Mouse (Mus musculus) liver, embryonic 13.5 days (tissue): ENCODE data around the gene Nlrc5. TPM values are rescaled to one million over a fixed set of nuclear protein-coding genes. Genes with fewer than 3 reads are reported as not detected.

ENCODE experiments used
- ATAC-seq: fragments of 200-750 bp; cut with Nextera tagmentation; 2 replicates; pipeline ENCODE4 v1.8.0; 2017; ENCODE audit warnings: low read depth, mild to moderate bottlenecking, moderate number of reproducible peaks, moderate library complexity
- DNase-seq: peaks from one replicate; pipeline ENCODE4 v3.0.0; 2022
- H3K27ac ChIP-seq: fragments of 300-500 bp; sonication (generic); 2 replicates; pipeline ENCODE4 v1.5.1; 2015; ENCODE audit warnings: moderate library complexity, mild to moderate bottlenecking, inconsistent platforms
- H3K27me3 ChIP-seq: fragments of 300-500 bp; sonication (generic); 2 replicates; pipeline ENCODE4 v1.6.1; 2015; ENCODE audit warnings: mild to moderate bottlenecking, inconsistent platforms
- H3K36me3 ChIP-seq: fragments of 300-500 bp; sonication (generic); 2 replicates; pipeline ENCODE4 v1.6.1; 2015; ENCODE audit warnings: mild to moderate bottlenecking, inconsistent platforms
- H3K4me1 ChIP-seq: fragments of 300-500 bp; sonication (generic); replicated peaks from 2 replicates; pipeline ENCODE4 v1.6.1; 2015; ENCODE audit warnings: inconsistent platforms
- H3K4me2 ChIP-seq: fragments of 300-500 bp; sonication (generic); 2 replicates; pipeline ENCODE4 v1.6.1; 2015; ENCODE audit warnings: inconsistent platforms, mild to moderate bottlenecking, moderate library complexity
- H3K4me3 ChIP-seq: fragments of 300-500 bp; sonication (generic); replicated peaks from 2 replicates; pipeline ENCODE4 v1.5.1; 2015; ENCODE audit warnings: mild to moderate bottlenecking, inconsistent platforms
- H3K9ac ChIP-seq: fragments of 300-500 bp; sonication (generic); 2 replicates; pipeline ENCODE4 v1.6.1; 2015; ENCODE audit warnings: mild to moderate bottlenecking, inconsistent platforms
- H3K9me3 ChIP-seq: fragments of 300-500 bp; sonication (generic); replicated peaks from 2 replicates; pipeline ENCODE4 v1.6.1; 2016; ENCODE audit warnings: inconsistent platforms
- WGBS: fragments of 180-500 bp; shearing (Covaris S2); methylation state at CpG from one replicate; pipeline ENCODE4 v1.1.7; 2015; ENCODE audit not compliant: insufficient replicate concordance; 5-methylcytosine and 5-hydroxymethylcytosine counted together
- polyA plus RNA-seq: library from polyadenylated mRNA; unstranded; fragments of >200 nt; fragmentation: Nextera tagmentation; extraction: Ambion mirVana; gene quantifications from 2 replicates; pipeline ENCODE4 v1.2.1, GENCODE M21; 2015

Gene Nlrc5
- polyA plus RNA-seq, 1 experiment from 2014 or later: 0.06 TPM

DNA sequence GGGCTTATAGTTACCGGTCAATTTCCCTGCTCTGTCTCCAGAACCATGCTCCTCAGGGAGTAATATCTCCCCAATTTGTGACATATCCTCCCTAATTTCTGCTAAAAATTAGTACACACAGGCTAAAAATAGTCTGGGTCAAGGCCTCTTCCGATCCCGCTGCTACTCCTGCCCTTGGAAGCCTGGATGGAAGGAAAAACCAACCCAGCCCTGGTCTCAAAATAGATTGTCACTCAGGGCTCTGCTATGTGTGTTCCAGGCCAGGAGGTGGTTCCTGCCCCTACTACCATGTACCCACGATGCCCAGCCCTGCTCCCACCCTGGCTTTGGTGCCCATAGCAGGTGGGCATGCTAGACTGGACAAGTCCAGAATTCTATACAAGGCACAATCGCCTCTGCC lies 115.8 kb downstream of the Nlrc5 start:
- Histone ChIP-seq H3K27me3 (no peaks in the 10 kb centered on the region), H3K4me3 (no peak overlapping the region), H3K9ac (no peak overlapping the region), H3K4me2 (no peak overlapping the region), H3K36me3 (no peaks in the 10 kb centered on the region), H3K4me1 (no peaks in the 10 kb centered on the region), H3K27ac (no peak overlapping the region), H3K9me3 (no peaks in the 10 kb centered on the region)
- WGBS: 70% methylated on average over 5 of the region's 5 CpGs
- no peak for ATAC-seq
- no peak for DNase-seq

- H3K9me3 ChIP-seq: no peaks in the 10 kb centered on the region
- no peaks in the 10 kb centered on the region for H3K27me3 ChIP-seq
- WGBS: 54% methylated on average over 17 of the region's 17 CpGs
- H3K9ac ChIP-seq: no peak overlapping the region
- no peaks in the 10 kb centered on the region for H3K4me1 ChIP-seq
- no peak overlapping the region for H3K4me3 ChIP-seq
- no peak overlapping the region for H3K27ac ChIP-seq
- no peak overlapping the region for H3K4me2 ChIP-seq
- DNase-seq: no peak
- ATAC-seq: no peak
- H3K36me3 ChIP-seq: no peaks in the 10 kb centered on the region
These were observed 117.6 kb downstream of the Nlrc5 start for GRCm38 (mm10) chr8:94551471-94552422.

GRCm38 (mm10) chr8:94552696-94553095 lies 118.5 kb downstream of the Nlrc5 start:
- 50% methylated on average over 2 of the region's 2 CpGs for WGBS

GRCm38 (mm10) chr8:94557281-94557680 lies 123.1 kb downstream of the Nlrc5 start:
- Histone ChIP-seq H3K27ac (no peak overlapping the region), H3K4me2 (no peak overlapping the region), H3K9ac (no peak overlapping the region), H3K4me1 (no peaks in the 10 kb centered on the region), H3K9me3 (no peaks in the 10 kb centered on the region), H3K4me3 (no peak overlapping the region), H3K27me3 (no peaks in the 10 kb centered on the region), H3K36me3 (no peaks in the 10 kb centered on the region)
- WGBS: 78% methylated on average over 3 of the region's 3 CpGs
- no peak for ATAC-seq
- no peak for DNase-seq

More at GRCm38 (mm10) chr8:94552696-94553095, 118.5 kb downstream of the Nlrc5 start:
- no peak overlapping the region for H3K9ac ChIP-seq
- H3K4me2 ChIP-seq: no peak overlapping the region
- H3K36me3 ChIP-seq: no peaks in the 10 kb centered on the region
- no peaks in the 10 kb centered on the region for H3K27me3 ChIP-seq
- ATAC-seq (no peak), DNase-seq (no peak)
- no peaks in the 10 kb centered on the region for H3K4me1 ChIP-seq
- H3K4me3 ChIP-seq: no peak overlapping the region
- H3K27ac ChIP-seq: no peak overlapping the region
- no peaks in the 10 kb centered on the region for H3K9me3 ChIP-seq

DNA sequence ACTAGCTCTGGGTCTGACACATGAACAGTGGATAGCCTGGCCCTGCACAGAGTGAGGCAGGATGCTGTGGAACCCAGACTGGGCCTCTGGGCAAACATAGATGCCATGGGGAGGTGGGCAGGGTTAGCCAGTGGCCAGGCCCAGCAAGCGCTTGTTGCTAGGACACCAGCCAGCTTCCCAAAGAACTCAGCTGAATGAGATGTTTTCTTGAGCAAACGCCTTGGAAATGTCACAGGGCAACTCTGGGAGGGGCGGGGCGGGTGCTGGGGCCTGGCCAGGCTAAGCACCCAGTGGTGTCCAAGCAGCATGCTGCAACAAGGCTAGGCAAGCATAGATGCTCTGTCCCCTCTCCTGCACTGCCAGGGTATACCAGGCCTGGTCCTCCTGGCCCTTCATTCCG lies 127.1 kb downstream of the Nlrc5 start:
- no peak for DNase-seq
- H3K4me3 ChIP-seq: no peak overlapping the region
- H3K27me3 ChIP-seq: 0 out of 2 replicates have a peak, but pooled peaks cover 2% of the 10 kb centered on the region
- H3K9ac ChIP-seq: no peak overlapping the region
- H3K4me1 ChIP-seq: no peaks in the 10 kb centered on the region
- H3K27ac ChIP-seq: no peak overlapping the region
- no peaks in the 10 kb centered on the region for H3K36me3 ChIP-seq
- 55% methylated on average over 5 of the region's 5 CpGs for WGBS
- no peaks in the 10 kb centered on the region for H3K9me3 ChIP-seq
- H3K4me2 ChIP-seq: no peak overlapping the region
- ATAC-seq: no peak

- Histone ChIP-seq H3K4me2 (no peak overlapping the region), H3K27me3 (0 out of 2 replicates have a peak, but pooled peaks cover 2% of the 10 kb centered on the region), H3K9ac (no peak overlapping the region), H3K36me3 (no peaks in the 10 kb centered on the region), H3K4me1 (no peaks in the 10 kb centered on the region), H3K4me3 (no peak overlapping the region), H3K27ac (no peak overlapping the region), H3K9me3 (no peaks in the 10 kb centered on the region)
- ATAC-seq (no peak), DNase-seq (no peak)
These were observed 130.3 kb downstream of the Nlrc5 start for GRCm38 (mm10) chr8:94564421-94564820.

GRCm38 (mm10) chr8:94566033-94566432 lies 131.9 kb downstream of the Nlrc5 start:
- H3K36me3 ChIP-seq: no peaks in the 10 kb centered on the region
- no peak for ATAC-seq
- WGBS: 68% methylated on average over 6 of the region's 6 CpGs

GRCm38 (mm10) chr8:94566446-94567158 lies 132.4 kb downstream of the Nlrc5 start:
- Histone ChIP-seq H3K4me2 (no peak overlapping the region), H3K27me3 (0 out of 2 replicates have a peak, but pooled peaks cover 2% of the 10 kb centered on the region), H3K4me3 (no peak overlapping the region), H3K36me3 (no peaks in the 10 kb centered on the region), H3K9me3 (no peaks in the 10 kb centered on the region), H3K9ac (no peak overlapping the region), H3K27ac (no peak overlapping the region), H3K4me1 (no peaks in the 10 kb centered on the region)
- ATAC-seq (0 out of 2 replicates have a peak, but pooled peaks have one; percentile 34), DNase-seq (no peak)
- WGBS: 57% methylated on average over 15 of the region's 15 CpGs

More at GRCm38 (mm10) chr8:94566033-94566432, 131.9 kb downstream of the Nlrc5 start:
- H3K27ac ChIP-seq: peak overlapping the region; percentile 29; the same call in 1 of the 2 replicates
- H3K4me3 ChIP-seq: no peak overlapping the region
- 0 out of 2 replicates have a peak, but pooled peaks cover 2% of the 10 kb centered on the region for H3K27me3 ChIP-seq
- H3K4me1 ChIP-seq: no peaks in the 10 kb centered on the region
- DNase-seq: no peak
- H3K9me3 ChIP-seq: no peaks in the 10 kb centered on the region
- H3K4me2 ChIP-seq: no peak overlapping the region
- no peak overlapping the region for H3K9ac ChIP-seq

DNA sequence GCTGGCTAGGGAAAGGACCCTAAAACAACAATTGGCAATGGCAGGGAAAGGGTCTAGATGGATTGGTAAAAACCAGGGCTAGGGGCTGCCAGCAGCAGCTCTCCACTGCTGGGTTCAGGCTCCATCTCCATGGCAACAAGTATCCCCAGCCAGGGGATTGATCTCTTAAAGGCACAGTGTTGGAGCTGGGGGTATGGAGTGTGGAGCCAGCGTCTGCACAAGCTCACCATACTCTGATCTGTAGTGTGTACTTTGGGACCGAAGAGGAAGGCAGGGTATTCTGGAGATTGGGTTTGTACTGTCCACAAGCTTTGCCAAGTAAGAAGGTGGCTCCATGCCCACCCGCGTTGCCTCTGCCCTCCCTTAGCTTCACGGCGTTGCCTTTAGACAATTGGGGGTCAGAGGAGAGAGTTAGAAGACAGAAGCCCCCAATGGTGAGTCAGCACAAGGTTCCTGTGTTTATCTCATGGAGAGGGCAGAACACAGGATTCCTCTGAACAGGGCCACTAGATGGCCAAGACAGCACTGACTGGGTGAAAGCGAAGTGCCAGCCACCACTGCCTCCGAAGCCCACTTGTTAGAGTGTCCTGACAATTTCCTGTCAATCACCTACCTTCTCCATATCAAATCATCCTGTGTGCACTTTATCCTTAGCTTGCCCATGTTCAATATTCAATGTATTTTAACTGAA lies 133.1 kb downstream of the Nlrc5 start:
- Histone ChIP-seq H3K4me2 (no peak overlapping the region), H3K4me1 (no peaks in the 10 kb centered on the region), H3K36me3 (no peaks in the 10 kb centered on the region), H3K9me3 (no peaks in the 10 kb centered on the region), H3K27me3 (0 out of 2 replicates have a peak, but pooled peaks cover 2% of the 10 kb centered on the region), H3K27ac (no peak overlapping the region), H3K9ac (no peak overlapping the region), H3K4me3 (no peak overlapping the region)
- no peak for DNase-seq
- ATAC-seq: no peak
- 67% methylated on average over 8 of the region's 8 CpGs for WGBS

GRCm38 (mm10) chr8:94568098-94568497 lies 133.9 kb downstream of the Nlrc5 start:
- Histone ChIP-seq H3K36me3 (no peaks in the 10 kb centered on the region), H3K9ac (no peak overlapping the region), H3K4me2 (no peak overlapping the region), H3K27ac (no peak overlapping the region), H3K4me3 (no peak overlapping the region), H3K27me3 (no peaks in the 10 kb centered on the region), H3K9me3 (no peaks in the 10 kb centered on the region), H3K4me1 (no peaks in the 10 kb centered on the region)
- WGBS: 64% methylated on average over 8 of the region's 8 CpGs
- DNase-seq: no peak
- no peak for ATAC-seq

DNA sequence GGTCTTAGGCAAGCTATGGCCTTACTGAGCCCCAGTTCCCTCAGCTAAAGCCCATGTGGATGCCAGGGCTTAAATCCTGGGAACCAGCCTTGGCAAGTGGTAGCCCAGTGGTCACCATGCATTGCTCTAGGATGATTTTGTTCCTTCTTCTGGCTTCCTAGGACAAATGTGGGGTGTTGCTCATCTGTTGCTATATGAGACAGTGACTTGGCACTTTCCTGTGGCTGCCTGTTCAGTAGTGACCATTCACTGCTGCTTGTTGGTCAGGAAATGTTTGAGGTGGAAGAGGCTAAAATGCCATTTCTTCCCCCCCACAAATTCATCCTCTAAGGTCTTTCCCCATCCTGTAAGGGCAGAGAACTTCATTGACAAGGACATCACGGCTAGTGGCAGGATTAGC lies 135.3 kb downstream of the Nlrc5 start:
- H3K4me3 ChIP-seq: no peak overlapping the region
- peaks cover 10% of the 10 kb centered on the region for H3K36me3 ChIP-seq
- no peak overlapping the region for H3K9ac ChIP-seq
- H3K27me3 ChIP-seq: no peaks in the 10 kb centered on the region
- no peak overlapping the region for H3K27ac ChIP-seq
- 62% methylated on average over 1 of the region's 1 CpGs for WGBS
- no peak overlapping the region for H3K4me2 ChIP-seq
- ATAC-seq: no peak
- DNase-seq: no peak
- no peaks in the 10 kb centered on the region for H3K4me1 ChIP-seq
- H3K9me3 ChIP-seq: no peaks in the 10 kb centered on the region
